Comparison of ENCODE assay signal across 9 mouse cellular contexts in the genomic region with DNA sequence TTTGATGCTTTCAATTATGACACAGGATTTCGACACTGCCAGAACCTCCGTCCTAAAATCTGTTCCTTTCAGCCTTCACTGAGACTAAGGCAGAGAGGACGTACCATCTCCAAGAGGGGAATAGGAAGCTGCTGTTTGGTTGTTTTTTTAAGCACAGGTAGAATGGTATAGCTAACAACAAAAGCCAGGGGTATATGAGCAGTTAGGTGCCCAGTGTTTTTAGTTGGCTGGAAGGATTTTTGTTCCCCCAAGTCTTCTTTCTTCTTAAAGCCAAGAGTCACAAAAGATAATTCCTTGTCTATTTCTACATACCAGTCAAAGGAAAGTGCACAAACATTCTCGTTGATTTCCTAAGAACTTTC.
DNase-seq lines count a peak whose midpoint lies in the region; ATAC-seq lines count a peak whose summit lies in the region.
"Had no signal": no experiment of that assay in that cellular context is flagged by ENCODE, and none has a peak within 500 bp of the region (broad histone marks: within the 10 kb centered on the region; RNA-seq: fewer than 3 reads in every experiment).

No protein-coding gene starts in this region.

- H3K4me3 ChIP-seq in kidney, embryonic 16.5 days (ENCODE audit: low read length): peak overlapping the region; percentile 92
- peak overlapping the region; percentile 54 for H3K4me3 ChIP-seq in forebrain, embryonic 11.5 days (ENCODE audit: low read depth, low read length)
- peak overlapping the region; percentile 85 for H3K4me3 ChIP-seq in limb, embryonic 12.5 days (replicated peaks)
- H3K4me3 ChIP-seq in neural tube, embryonic 14.5 days (ENCODE audit: low read depth, low read length): peak overlapping the region; percentile 58

- DNase-seq in kidney, adult 11 months: no peak
- no peak for DNase-seq in forebrain, embryonic 11.5 days (ENCODE audit: low spot score)
- DNase-seq in testis, postnatal 14 days (ENCODE audit: low spot score): no peak
- no peak for DNase-seq in kidney, postnatal 25 days
- no peak for DNase-seq in layer of hippocampus, adult 9-11 months
- DNase-seq: cerebellum, postnatal 36 days had no signal

- peaks cover 5% of the 10 kb centered on the region; the same call in 1 of the 2 replicates for H3K36me3 ChIP-seq in kidney, embryonic 16.5 days (ENCODE audit: insufficient read depth, low read length)
- H3K36me3 ChIP-seq in forebrain, embryonic 11.5 days (ENCODE audit: control insufficient read depth, insufficient read depth, low read length): no peaks in the 10 kb centered on the region; the same call in 1 of the 2 replicates
- peaks cover 21% of the 10 kb centered on the region for H3K36me3 ChIP-seq in limb, embryonic 12.5 days
- H3K36me3 ChIP-seq in neural tube, embryonic 14.5 days (ENCODE audit: control insufficient read depth, insufficient read depth, low read length): no peaks in the 10 kb centered on the region

- ATAC-seq in kidney, embryonic 16.5 days (ENCODE audit: low FRiP score, low TSS enrichment): no peak
- no peak for ATAC-seq in forebrain, embryonic 11.5 days (replicated peaks; ENCODE audit: low FRiP score)
- no peak for ATAC-seq in limb, embryonic 12.5 days (ENCODE audit: insufficient number of reproducible peaks, insufficient read depth, low FRiP score, low TSS enrichment, low read depth)
- no peak for ATAC-seq in neural tube, embryonic 14.5 days (ENCODE audit: low read depth)

- WGBS in kidney, embryonic 16.5 days: 41% methylated on average over 4 of the region's 4 CpGs
- WGBS in forebrain, embryonic 11.5 days: 15% methylated on average over 4 of the region's 4 CpGs
- 26% methylated on average over 4 of the region's 4 CpGs for WGBS in limb, embryonic 12.5 days
- 14% methylated on average over 4 of the region's 4 CpGs for WGBS in neural tube, embryonic 14.5 days

- H3K4me1 ChIP-seq in kidney, embryonic 16.5 days (ENCODE audit: insufficient read depth, low read length): peaks cover 63% of the 10 kb centered on the region
- peaks cover 59% of the 10 kb centered on the region for H3K4me1 ChIP-seq in forebrain, embryonic 11.5 days (replicated peaks; ENCODE audit: control insufficient read depth, insufficient read depth, low read length)
- peaks cover 69% of the 10 kb centered on the region for H3K4me1 ChIP-seq in limb, embryonic 12.5 days (replicated peaks)
- H3K4me1 ChIP-seq in neural tube, embryonic 14.5 days (ENCODE audit: control insufficient read depth, insufficient read depth, low read length): peaks cover 39% of the 10 kb centered on the region

- peak overlapping the region; percentile 83 for H3K4me2 ChIP-seq in kidney, embryonic 16.5 days (replicated peaks; ENCODE audit: low read depth, low read length)
- peak overlapping the region; percentile 57 for H3K4me2 ChIP-seq in forebrain, embryonic 11.5 days (ENCODE audit: low read depth, low read length, severe bottlenecking)
- H3K4me2 ChIP-seq in limb, embryonic 12.5 days: peak overlapping the region; percentile 75
- H3K4me2 ChIP-seq in neural tube, embryonic 14.5 days (ENCODE audit: low read depth, low read length): peak overlapping the region; percentile 93

- H3K27me3 ChIP-seq in kidney, embryonic 16.5 days (ENCODE audit: insufficient read depth, low read length): no peaks in the 10 kb centered on the region
- H3K27me3 ChIP-seq in forebrain, embryonic 11.5 days (ENCODE audit: control insufficient read depth, insufficient read depth, low read length): peaks cover 20% of the 10 kb centered on the region
- peaks cover 16% of the 10 kb centered on the region for H3K27me3 ChIP-seq in limb, embryonic 12.5 days
- H3K27me3 ChIP-seq in neural tube, embryonic 14.5 days (ENCODE audit: control insufficient read depth, insufficient read depth, low read length): no peaks in the 10 kb centered on the region

- peak overlapping the region; percentile 75 for H3K9ac ChIP-seq in kidney, embryonic 16.5 days (replicated peaks; ENCODE audit: low read length)
- H3K9ac ChIP-seq in forebrain, embryonic 11.5 days (ENCODE audit: low read length): peak overlapping the region; percentile 91
- H3K9ac ChIP-seq in limb, embryonic 12.5 days (replicated peaks): peak overlapping the region; percentile 95
- H3K9ac ChIP-seq in neural tube, embryonic 14.5 days (replicated peaks; ENCODE audit: low read depth, low read length): no peak overlapping the region

- H3K9me3 ChIP-seq in kidney, embryonic 16.5 days (ENCODE audit: low read length): no peaks in the 10 kb centered on the region
- no peaks in the 10 kb centered on the region for H3K9me3 ChIP-seq in forebrain, embryonic 11.5 days (ENCODE audit: control insufficient read depth, low read length)
- H3K9me3 ChIP-seq in limb, embryonic 12.5 days: no peaks in the 10 kb centered on the region
- no peaks in the 10 kb centered on the region for H3K9me3 ChIP-seq in neural tube, embryonic 14.5 days (ENCODE audit: control insufficient read depth, low read length)

- peak overlapping the region; percentile 95; the same call in 1 of the 2 replicates for H3K27ac ChIP-seq in kidney, embryonic 16.5 days (ENCODE audit: low read length)
- peak overlapping the region; percentile 88; the same call in 1 of the 2 replicates for H3K27ac ChIP-seq in forebrain, embryonic 11.5 days (ENCODE audit: low read depth, low read length)
- peak overlapping the region; percentile 96 for H3K27ac ChIP-seq in limb, embryonic 12.5 days
- no peak overlapping the region for H3K27ac ChIP-seq in neural tube, embryonic 14.5 days (ENCODE audit: low read depth, low read length)
